Mouse (Mus musculus) stomach, embryonic 15.5 days (tissue): Measurements from ENCODE around the gene Glrx3. TPM values are rescaled to one million over a fixed set of nuclear protein-coding genes. Genes with fewer than 3 reads are reported as not detected.

Experiments used
- ATAC-seq: fragments of 200-750 bp; cut with Nextera tagmentation; 2 replicates; pipeline ENCODE4 v1.8.0; 2017; ENCODE audit warnings: low read depth, moderate number of reproducible peaks, moderate TSS enrichment; ENCODE audit not compliant: insufficient read depth, low FRiP score
- H3K27ac ChIP-seq: fragments of 300-500 bp; sonication (generic); 2 replicates; pipeline ENCODE4 v1.5.1; 2015; ENCODE audit warnings: mild to moderate bottlenecking, inconsistent platforms
- H3K27me3 ChIP-seq: fragments of 300-500 bp; sonication (generic); replicated peaks from 2 replicates; pipeline ENCODE4 v1.6.1; 2015; ENCODE audit warnings: inconsistent platforms
- H3K36me3 ChIP-seq: fragments of 300-500 bp; sonication (generic); 2 replicates; pipeline ENCODE4 v1.6.1; 2015; ENCODE audit warnings: inconsistent platforms
- H3K4me1 ChIP-seq: fragments of 300-500 bp; sonication (generic); 2 replicates; pipeline ENCODE4 v1.6.1; 2015; ENCODE audit warnings: inconsistent platforms
- H3K4me2 ChIP-seq: fragments of 300-500 bp; sonication (generic); 2 replicates; pipeline ENCODE4 v1.6.1; 2015; ENCODE audit warnings: mild to moderate bottlenecking, inconsistent platforms
- H3K4me3 ChIP-seq: fragments of 300-500 bp; sonication (generic); replicated peaks from 2 replicates; pipeline ENCODE4 v1.5.1; 2015; ENCODE audit warnings: inconsistent platforms
- H3K9ac ChIP-seq: fragments of 300-500 bp; sonication (generic); 2 replicates; pipeline ENCODE4 v1.6.1; 2015; ENCODE audit warnings: inconsistent platforms
- H3K9me3 ChIP-seq: fragments of 300-500 bp; sonication (generic); 2 replicates; pipeline ENCODE4 v1.6.1; 2016; ENCODE audit warnings: inconsistent platforms
- WGBS: fragments of 180-500 bp; shearing (Covaris S2); methylation state at CpG from one replicate; pipeline ENCODE4 v1.1.7; 2015; 5-methylcytosine and 5-hydroxymethylcytosine counted together
- polyA plus RNA-seq: library from polyadenylated mRNA; unstranded; fragments of >200 nt; fragmentation: Nextera tagmentation; extraction: Ambion mirVana; gene quantifications from 2 replicates; pipeline ENCODE4 v1.2.1, GENCODE M21; 2015

The Glrx3 gene
- polyA plus RNA-seq: 196 and 223 TPM in 2 replicates

DNA sequence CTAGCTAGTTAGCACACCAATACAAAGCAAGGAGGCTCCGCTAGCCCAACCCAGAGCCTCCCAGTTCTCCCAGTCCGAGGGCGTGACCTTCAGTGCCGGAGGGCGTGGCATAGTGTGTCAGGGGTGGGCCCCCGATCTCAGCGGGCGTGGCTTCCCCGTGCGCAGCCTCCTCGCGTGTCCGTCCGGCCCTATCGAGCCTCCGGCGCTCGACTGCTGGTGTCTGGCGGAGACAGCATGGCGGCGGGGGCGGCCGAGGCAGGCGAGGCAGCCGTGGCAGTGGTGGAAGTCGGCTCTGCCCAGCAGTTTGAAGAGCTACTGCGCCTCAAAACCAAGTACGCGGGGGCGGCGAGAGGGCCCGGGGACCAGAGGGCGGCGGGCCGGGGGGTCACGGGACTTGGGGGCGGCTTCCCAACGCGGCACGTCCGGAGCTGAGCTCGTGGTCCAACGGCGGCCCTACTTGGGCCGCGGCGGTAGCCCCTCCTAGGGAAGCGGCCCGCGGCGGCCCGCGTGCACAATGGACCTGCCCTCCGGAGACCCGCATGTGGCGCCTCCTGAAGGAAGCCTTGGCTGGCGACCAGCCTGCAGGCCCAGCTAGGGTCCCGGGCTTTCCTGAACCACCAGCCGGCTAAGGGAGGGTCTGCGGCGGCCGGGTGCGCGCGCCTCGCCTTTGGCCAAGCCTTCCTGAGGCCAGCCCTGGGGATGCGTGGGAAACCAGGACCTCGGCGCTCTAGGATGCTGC, at the start of gene Glrx3:
Glrx3 (plus strand) TSS at position 175 of the 739 bp plus-strand sequence.
- peaks cover 12% of the 10 kb centered on the region; the same call in 1 of the 2 replicates for H3K4me1 ChIP-seq
- H3K27me3 ChIP-seq: no peaks in the 10 kb centered on the region
- ATAC-seq: peak; percentile 97
- peak within 1 kb of the TSS; percentile 77 for H3K4me3 ChIP-seq
- H3K27ac ChIP-seq: peak within 1 kb of the TSS; percentile 85
- 1% methylated on average over 61 of the region's 69 CpGs for WGBS
- no peaks in the 10 kb centered on the region for H3K36me3 ChIP-seq
- H3K9ac ChIP-seq: peak within 1 kb of the TSS; percentile 72
- no peaks in the 10 kb centered on the region for H3K9me3 ChIP-seq
- H3K4me2 ChIP-seq: peak within 1 kb of the TSS; percentile 71

DNA sequence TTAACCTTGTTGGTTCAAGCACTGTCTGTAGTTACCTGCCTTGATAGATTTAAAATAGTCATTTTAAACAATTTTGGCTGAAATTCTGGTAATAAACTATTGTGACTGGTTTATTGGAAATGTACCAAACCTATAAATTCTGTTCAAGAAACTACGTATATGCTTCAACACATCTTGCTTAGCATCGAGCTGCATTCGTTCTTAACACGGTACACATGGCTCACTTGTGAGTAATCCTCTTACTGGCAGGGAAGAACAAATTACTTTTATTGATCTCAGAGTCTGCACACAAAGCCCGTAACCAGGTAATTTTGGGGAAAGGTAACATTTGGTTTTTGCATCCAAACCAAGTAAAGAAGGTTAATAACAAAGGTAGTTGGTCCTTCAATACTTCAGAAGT, 49.6 kb upstream of the Glrx3 start:
- Histone ChIP-seq H3K4me3 (no peak overlapping the region), H3K27me3 (no peaks in the 10 kb centered on the region), H3K9ac (no peak overlapping the region), H3K4me1 (no peaks in the 10 kb centered on the region), H3K27ac (no peak overlapping the region), H3K36me3 (no peaks in the 10 kb centered on the region), H3K9me3 (no peaks in the 10 kb centered on the region), H3K4me2 (no peak overlapping the region)
- no peak for ATAC-seq
- WGBS: 68% methylated on average over 5 of the region's 5 CpGs

- no peak for ATAC-seq
- Histone ChIP-seq H3K9me3 (no peaks in the 10 kb centered on the region), H3K27me3 (no peaks in the 10 kb centered on the region), H3K9ac (no peak overlapping the region), H3K36me3 (no peaks in the 10 kb centered on the region), H3K4me3 (no peak overlapping the region), H3K4me2 (no peak overlapping the region), H3K4me1 (no peaks in the 10 kb centered on the region), H3K27ac (no peak overlapping the region)
- WGBS: 72% methylated on average over 4 of the region's 4 CpGs
These were observed 42.0 kb upstream of the Glrx3 start for GRCm38 (mm10) chr7:137395421-137395820.

DNA sequence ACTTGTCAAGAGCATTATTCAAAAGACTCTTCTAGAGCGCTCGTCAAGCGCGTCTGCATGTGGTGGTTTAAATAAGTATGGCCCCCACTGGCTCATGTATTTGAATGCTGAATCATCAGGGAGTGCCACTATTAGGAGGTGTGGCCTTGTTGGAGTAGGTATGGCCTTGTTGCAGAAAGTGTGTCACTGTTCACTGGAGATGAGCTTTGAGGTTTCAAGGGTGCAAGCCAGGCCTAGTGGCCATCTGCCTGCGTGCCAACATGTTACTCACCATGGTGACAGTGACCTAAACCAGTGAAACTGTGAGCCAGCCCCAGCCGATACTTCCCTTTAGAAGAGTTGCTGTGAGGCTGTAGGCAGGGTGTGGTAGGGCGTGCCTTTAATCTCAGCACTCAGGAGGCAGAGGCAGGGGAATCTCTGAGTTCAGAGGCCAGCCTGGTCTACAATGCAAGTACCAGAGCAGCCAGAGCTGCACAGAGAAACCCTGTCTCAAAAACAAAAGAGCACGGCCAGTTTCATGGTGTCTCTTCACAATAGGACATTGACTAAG, 40.0 kb upstream of the Glrx3 start:
- no peaks in the 10 kb centered on the region for H3K36me3 ChIP-seq
- H3K9ac ChIP-seq: no peak overlapping the region
- H3K4me2 ChIP-seq: no peak overlapping the region
- WGBS: 95% methylated on average over 8 of the region's 8 CpGs
- H3K9me3 ChIP-seq: no peaks in the 10 kb centered on the region
- H3K27me3 ChIP-seq: no peaks in the 10 kb centered on the region
- H3K4me1 ChIP-seq: no peaks in the 10 kb centered on the region
- no peak overlapping the region for H3K27ac ChIP-seq
- H3K4me3 ChIP-seq: no peak overlapping the region
- ATAC-seq: no peak

DNA sequence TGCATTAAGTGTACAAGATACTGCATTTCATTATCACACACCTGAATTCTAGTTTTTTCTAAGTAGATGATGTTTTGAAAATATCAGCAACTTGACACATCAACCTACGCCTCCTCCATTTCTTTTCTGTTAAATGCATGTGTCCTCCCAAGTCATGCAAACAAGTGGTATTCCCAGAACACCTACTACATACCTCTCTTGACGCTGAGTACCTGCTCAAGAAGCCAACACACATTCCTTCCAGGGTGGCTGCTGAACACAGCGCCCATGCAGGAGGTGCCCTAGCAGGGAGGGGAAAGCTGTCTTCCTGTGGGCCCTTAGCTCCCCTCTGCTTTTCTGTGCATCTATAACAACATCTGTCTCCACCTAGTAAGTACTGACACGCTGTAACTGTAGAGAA, 38.4 kb upstream of the Glrx3 start:
- Histone ChIP-seq H3K27me3 (no peaks in the 10 kb centered on the region), H3K36me3 (no peaks in the 10 kb centered on the region), H3K4me3 (no peak overlapping the region), H3K4me2 (no peak overlapping the region), H3K27ac (no peak overlapping the region), H3K9ac (no peak overlapping the region), H3K4me1 (no peaks in the 10 kb centered on the region), H3K9me3 (no peaks in the 10 kb centered on the region)
- no peak for ATAC-seq
- 86% methylated on average over 4 of the region's 4 CpGs for WGBS

GRCm38 (mm10) chr7:137404146-137404545, 33.3 kb upstream of the Glrx3 start:
- Histone ChIP-seq H3K27me3 (no peaks in the 10 kb centered on the region), H3K27ac (no peak overlapping the region), H3K9me3 (no peaks in the 10 kb centered on the region), H3K4me2 (no peak overlapping the region), H3K4me3 (no peak overlapping the region), H3K9ac (no peak overlapping the region), H3K36me3 (no peaks in the 10 kb centered on the region), H3K4me1 (no peaks in the 10 kb centered on the region)
- 80% methylated on average over 2 of the region's 2 CpGs for WGBS
- ATAC-seq: no peak

- H3K9me3 ChIP-seq: no peaks in the 10 kb centered on the region
- no peak overlapping the region for H3K27ac ChIP-seq
- H3K9ac ChIP-seq: no peak overlapping the region
- ATAC-seq: no peak
- WGBS: 89% methylated on average over 1 of the region's 1 CpGs
- no peaks in the 10 kb centered on the region; the same call in 1 of the 2 replicates for H3K4me1 ChIP-seq
- H3K4me2 ChIP-seq: no peak overlapping the region
- no peaks in the 10 kb centered on the region for H3K36me3 ChIP-seq
- no peaks in the 10 kb centered on the region for H3K27me3 ChIP-seq
- H3K4me3 ChIP-seq: no peak overlapping the region
These were observed 29.9 kb upstream of the Glrx3 start for GRCm38 (mm10) chr7:137407428-137408058.

GRCm38 (mm10) chr7:137410337-137411197, 26.8 kb upstream of the Glrx3 start, which contains the start of gene 9430038I01Rik:
9430038I01Rik (minus strand) TSS chr7:137410762.
- no peaks in the 10 kb centered on the region for H3K36me3 ChIP-seq
- H3K4me1 ChIP-seq: no peaks in the 10 kb centered on the region; the same call in 1 of the 2 replicates
- no peaks in the 10 kb centered on the region for H3K9me3 ChIP-seq
- ATAC-seq: peak; percentile 99
- H3K27me3 ChIP-seq: no peaks in the 10 kb centered on the region
- peak within 1 kb of the TSS; percentile 65 for H3K4me2 ChIP-seq
- peak within 1 kb of the TSS; percentile 71 for H3K4me3 ChIP-seq
- WGBS: under 1% methylated on average over 63 of the region's 63 CpGs
- peak within 1 kb of the TSS; percentile 86 for H3K27ac ChIP-seq
- peak within 1 kb of the TSS; percentile 55; the same call in 1 of the 2 replicates for H3K9ac ChIP-seq

- no peak overlapping the region for H3K4me3 ChIP-seq
- no peaks in the 10 kb centered on the region for H3K27me3 ChIP-seq
- ATAC-seq: no peak
- no peaks in the 10 kb centered on the region for H3K36me3 ChIP-seq
- H3K9me3 ChIP-seq: no peaks in the 10 kb centered on the region
- no peak overlapping the region for H3K4me2 ChIP-seq
- H3K9ac ChIP-seq: no peak overlapping the region
- H3K4me1 ChIP-seq: no peaks in the 10 kb centered on the region; the same call in 1 of the 2 replicates
- no peak overlapping the region for H3K27ac ChIP-seq
- WGBS: 83% methylated on average over 8 of the region's 8 CpGs
These were observed 22.7 kb upstream of the Glrx3 start for GRCm38 (mm10) chr7:137414710-137415109.

GRCm38 (mm10) chr7:137420550-137420949, 16.9 kb upstream of the Glrx3 start:
- H3K9me3 ChIP-seq: no peaks in the 10 kb centered on the region
- H3K36me3 ChIP-seq: no peaks in the 10 kb centered on the region
- no peak overlapping the region for H3K27ac ChIP-seq
- ATAC-seq: no peak
- H3K4me3 ChIP-seq: no peak overlapping the region
- 83% methylated on average over 2 of the region's 2 CpGs for WGBS
- H3K27me3 ChIP-seq: no peaks in the 10 kb centered on the region
- no peaks in the 10 kb centered on the region for H3K4me1 ChIP-seq
- H3K9ac ChIP-seq: no peak overlapping the region
- H3K4me2 ChIP-seq: no peak overlapping the region

GRCm38 (mm10) chr7:137421236-137421635, 16.2 kb upstream of the Glrx3 start:
- Histone ChIP-seq H3K4me2 (no peak overlapping the region), H3K9ac (no peak overlapping the region), H3K9me3 (no peaks in the 10 kb centered on the region), H3K27me3 (no peaks in the 10 kb centered on the region), H3K36me3 (no peaks in the 10 kb centered on the region), H3K4me3 (no peak overlapping the region), H3K27ac (no peak overlapping the region), H3K4me1 (no peaks in the 10 kb centered on the region)
- no peak for ATAC-seq
- 94% methylated on average over 4 of the region's 4 CpGs for WGBS
